Mouse (Mus musculus) gastrocnemius, postnatal 14 days (tissue): ENCODE measurements around the gene Ssmem1. TPM values are rescaled to one million over a fixed set of nuclear protein-coding genes. Genes with fewer than 3 reads are reported as not detected.

ENCODE experiments used
- DNase-seq: peaks from one replicate; pipeline ENCODE4 v3.0.0; 2021; ENCODE audit warnings: mixed read lengths
- intact Hi-C: fragments of 180-260 bp; cut with DNase I; formaldehyde crosslinking; loops from one replicate; pipeline ENCODE4 v1.15.1; 2025; ENCODE audit warnings: low total_unique reads
- total RNA-seq, 2 experiments: library from RNA; stranded (reverse); gene quantifications; 2 replicates each; pipeline ENCODE4 v1.2.3; 2021

Gene Ssmem1
- total RNA-seq, 2 experiments from 2014 or later = 0.14 to 0.29 TPM

GRCm38 (mm10) chr6:30551193-30551515, 41.5 kb downstream of the Ssmem1 start:
- DNase-seq = no peak
- intact Hi-C loops = no loop called here

GRCm38 (mm10) chr6:30551644-30552580, 42.3 kb downstream of the Ssmem1 start:
- DNase-seq = no peak
- intact Hi-C loops = no loop called here

GRCm38 (mm10) chr6:30552628-30553027, 43.0 kb downstream of the Ssmem1 start:
- DNase-seq = no peak
- intact Hi-C loops = no loop called here

- no peak for DNase-seq
- intact Hi-C loops = no loop called here
Observed at GRCm38 (mm10) chr6:30553381-30554010, 43.8 kb downstream of the Ssmem1 start.

DNA sequence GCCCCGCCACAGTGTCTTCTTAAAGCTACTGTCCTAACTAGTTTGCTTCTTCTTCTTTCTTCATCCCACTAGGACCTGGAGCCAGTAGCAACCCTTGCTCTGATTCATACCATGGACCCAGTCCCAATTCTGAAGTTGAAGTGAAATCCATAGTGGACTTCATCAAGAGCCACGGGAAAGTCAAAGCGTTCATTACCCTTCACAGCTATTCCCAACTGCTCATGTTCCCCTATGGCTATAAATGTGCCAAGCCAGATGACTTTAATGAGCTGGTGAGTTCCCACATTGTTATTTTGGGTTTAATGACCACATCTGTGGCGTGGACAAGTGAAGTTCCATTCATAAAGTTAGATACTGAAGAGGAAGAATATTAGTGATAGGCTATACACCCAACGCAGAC, 44.4 kb downstream of the Ssmem1 start:
- intact Hi-C loops = no loop called here

GRCm38 (mm10) chr6:30554621-30555170, 45.0 kb downstream of the Ssmem1 start:
- no peak for DNase-seq
- intact Hi-C loops = no loop called here

More for the DNA sequence above, 44.4 kb downstream of the Ssmem1 start:
- DNase-seq = no peak

- DNase-seq = peak; percentile 55
- intact Hi-C loops = no loop called here
Observed at GRCm38 (mm10) chr6:30556080-30556479, 46.4 kb downstream of the Ssmem1 start.

DNA sequence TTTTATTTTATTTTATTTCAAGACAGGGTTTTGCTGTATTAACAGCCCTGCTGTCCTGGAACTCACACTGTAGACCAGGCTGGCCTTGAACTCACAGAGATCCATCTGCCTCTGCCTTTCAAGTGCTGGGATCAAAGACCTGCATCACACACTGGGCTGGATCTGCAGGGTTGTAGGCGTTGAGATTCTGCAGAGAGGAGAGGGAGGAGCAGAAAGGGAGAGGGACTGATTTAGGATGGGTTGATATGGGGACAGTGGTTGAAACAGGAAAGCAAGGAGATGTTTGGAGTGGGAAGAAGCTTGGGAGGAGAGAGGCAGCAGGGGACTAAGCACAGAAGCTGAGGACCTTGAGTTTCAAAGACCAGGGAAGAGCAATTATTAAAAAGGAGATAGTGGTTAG, 50.1 kb downstream of the Ssmem1 start:
- DNase-seq = no peak
- intact Hi-C loops = no loop called here

DNA sequence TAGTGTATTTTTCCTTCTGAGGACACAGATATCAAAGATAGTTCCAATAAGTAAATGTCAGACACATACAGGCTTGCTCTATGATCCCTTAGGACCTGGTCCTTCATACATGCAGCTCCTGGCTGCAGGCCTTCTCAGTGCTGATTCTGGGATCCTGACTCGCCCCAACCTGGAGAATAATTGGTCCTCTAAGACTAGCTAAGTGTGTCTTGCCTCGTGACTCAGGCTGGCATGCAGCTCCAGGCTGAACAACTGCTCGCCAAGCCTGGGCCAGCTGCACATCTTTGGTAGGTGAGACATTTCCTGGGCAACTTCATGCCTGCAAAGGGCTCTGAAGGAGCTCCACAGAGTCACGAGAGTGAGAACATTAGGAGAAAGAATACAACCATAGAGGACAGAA, 52.5 kb downstream of the Ssmem1 start:
- intact Hi-C loops = no loop called here
- no peak for DNase-seq

DNA sequence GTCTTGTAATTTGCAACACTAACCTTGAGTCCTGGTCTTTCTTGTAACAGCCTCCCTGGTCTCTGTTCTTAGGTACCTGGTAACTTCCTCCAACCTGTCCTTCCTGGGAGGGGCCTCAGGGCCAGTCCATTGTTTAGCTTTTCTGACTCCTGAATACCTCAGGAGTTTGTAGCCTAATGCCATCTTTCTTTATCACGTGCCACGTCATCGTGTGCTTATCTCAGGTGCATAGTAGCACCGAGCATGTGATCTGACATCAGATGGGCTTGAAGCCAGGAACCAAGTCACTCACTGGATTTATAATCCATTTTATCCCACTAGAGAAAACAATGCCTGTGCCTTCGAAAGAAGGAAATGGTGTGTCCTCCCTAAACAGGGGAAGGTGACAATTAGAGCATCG, 53.9 kb downstream of the Ssmem1 start:
- no peak for DNase-seq
- intact Hi-C loops = no loop called here

DNA sequence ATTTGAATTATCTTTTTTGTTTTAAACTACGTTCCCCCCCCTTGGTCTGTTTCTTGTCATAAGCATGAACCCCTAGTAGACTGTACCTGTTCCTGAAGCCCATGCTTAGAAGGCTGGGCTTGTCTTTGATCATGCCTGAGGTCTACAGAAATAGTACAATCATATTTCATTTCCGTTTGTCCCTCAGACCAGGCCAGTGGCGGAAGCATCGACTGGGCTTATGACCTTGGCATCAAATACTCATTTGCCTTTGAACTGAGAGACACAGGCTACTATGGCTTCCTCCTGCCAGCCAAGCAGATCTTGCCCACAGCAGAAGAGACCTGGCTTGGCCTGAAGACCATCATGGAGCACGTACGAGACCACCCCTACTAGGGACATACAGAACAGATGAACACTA, 54.4 kb downstream of the Ssmem1 start:
- intact Hi-C loops = no loop called here
- DNase-seq = no peak

GRCm38 (mm10) chr6:30568069-30568468, 58.4 kb downstream of the Ssmem1 start, which contains the start of gene Cpa4:
Cpa4 (plus strand) TSS chr6:30568369.
- no peak for DNase-seq
- intact Hi-C loops = no loop called here

- intact Hi-C loops = no loop called here
Observed at GRCm38 (mm10) chr6:30569331-30569730, 59.7 kb downstream of the Ssmem1 start.

More at GRCm38 (mm10) chr6:30569331-30569730, 59.7 kb downstream of the Ssmem1 start:
- DNase-seq = no peak

Other genes starting within 250 kb of the Ssmem1 start
- gene Ube2h, start 205.3 kb upstream of the Ssmem1 start, total RNA-seq = 10 to 100 TPM; 55.3 to 58.6 TPM
- gene Zc3hc1, start 118.8 kb upstream of the Ssmem1 start, total RNA-seq = 10 to 100 TPM; 12.3 to 15.7 TPM
- gene Klhdc10, start 108.0 kb upstream of the Ssmem1 start, total RNA-seq = 10 to 100 TPM; 45.0 to 50.2 TPM
- gene Tmem209, start 66 bp upstream of the Ssmem1 start, total RNA-seq = 1 to 10 TPM; 7.9 to 8.3 TPM
- 1 to 10 TPM in 1 of 2 experiments, not detected in 1; 1.3 TPM for gene Cpa2, start 31.7 kb downstream of the Ssmem1 start, total RNA-seq
- gene Cpa4, start 58.5 kb downstream of the Ssmem1 start, total RNA-seq = under 1 TPM; 0.13 to 0.25 TPM
- gene Cpa5, start 101.2 kb downstream of the Ssmem1 start, total RNA-seq = under 1 TPM; 0.31 to 0.43 TPM
- gene Cpa1, start 129.4 kb downstream of the Ssmem1 start, total RNA-seq = not detected
- gene Cep41, start 183.9 kb downstream of the Ssmem1 start, total RNA-seq = 1 to 10 TPM; 1.3 to 2.1 TPM
- gene Mest, start 213.7 kb downstream of the Ssmem1 start, total RNA-seq = 100 to 1,000 TPM in 1 of 2 experiments, 10 to 100 TPM in 1; 64.5 to 101 TPM